Mouse (Mus musculus): ENCODE measurements at regions not wholly inside any gene's neighbourhood (a gene's known extent, or its start where the extent isn't known, plus 50 kb on each side); places are given as distances from the start of the nearest gene placed in this dataset.

DNA sequence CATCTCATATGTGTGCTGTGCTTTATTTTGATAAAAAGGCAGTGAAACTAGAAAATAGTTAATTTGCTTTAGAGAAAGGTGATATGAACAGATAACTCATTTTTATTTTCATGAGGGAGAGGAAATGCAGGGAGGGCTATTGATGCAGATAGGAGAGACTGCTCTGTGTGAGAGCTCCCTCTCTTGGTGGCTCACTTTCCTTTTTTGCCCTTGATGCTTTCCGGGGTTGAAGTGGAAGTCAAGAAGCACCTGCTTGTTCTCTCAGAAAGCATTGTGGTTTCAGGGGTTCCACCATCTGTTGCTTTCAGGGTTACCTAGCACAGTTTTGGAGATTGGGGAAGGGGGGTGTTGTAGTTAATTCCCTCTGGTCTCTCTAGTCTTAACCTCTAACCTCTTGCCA, 414.5 kb upstream of the Stxbp6 start:
- Histone ChIP-seq H3K9me3 (replicated peaks; ENCODE audit: low read length) (peaks cover 39% of the 10 kb centered on the region), H3K36me3 (replicated peaks in 1 of 2; ENCODE audit: control insufficient read depth in 1 of 2, insufficient read depth in 1 of 2, low read length in 1 of 2) (no peaks in the 10 kb centered on the region), H3K27ac (ENCODE audit: insufficient read depth, low read depth) (no peak overlapping the region), H3K4me1 (ENCODE audit: control insufficient read depth in 1 of 2, insufficient read depth in 2 of 2) (no peaks in the 10 kb centered on the region), H3K9ac (ENCODE audit: insufficient read depth, low read depth) (no peak overlapping the region), H3K4me3 (replicated peaks in 1 of 3; ENCODE audit: low read depth in 2 of 3, low read length in 2 of 3, poor library complexity in 1 of 3) (no peak overlapping the region), H3K79me2 (replicated peaks; ENCODE audit: control insufficient read depth, extremely low read depth, insufficient read depth, poor library complexity, severe bottlenecking) (no peaks in the 10 kb centered on the region), H3K4me2 (ENCODE audit: insufficient read depth, low read depth, poor library complexity, severe bottlenecking) (no peak overlapping the region), H3K27me3 (replicated peaks) (no peaks in the 10 kb centered on the region)
- DNase-seq (ENCODE audit: extremely low read depth): no peak
- dilution Hi-C loops (cut with MboI; ENCODE audit: extremely low pct_ligation_motif_present, extremely low pct_unique_long_range_greater_than_20kb, low sequenced_read_pairs): no loop called here
- TF ChIP-seq CTCF (conservative IDR thresholded peaks at IDR 0.05 in 1 of 2, IDR thresholded peaks at IDR 0.05 in 1 of 2; ENCODE audit: low read depth in 2 of 2, low read length in 2 of 2) (no peak), ZNF384 (IDR thresholded peaks at IDR 0.05; ENCODE audit: low read depth, low read length) (no peak), MEF2A (IDR thresholded peaks at IDR 0.05; ENCODE audit: borderline replicate concordance, low read depth, low read length) (no peak), MYC (IDR thresholded peaks at IDR 0.05; ENCODE audit: low read depth, low read length) (no peak), NRF1 (IDR thresholded peaks at IDR 0.05; ENCODE audit: low read depth, low read length) (no peak), EP300 (IDR thresholded peaks at IDR 0.05; ENCODE audit: low read length) (no peak), NELFE (IDR thresholded peaks at IDR 0.05; ENCODE audit: low read depth, low read length) (no peak), GABPA (IDR thresholded peaks at IDR 0.05; ENCODE audit: insufficient replicate concordance, low read depth, low read length) (no peak), ZKSCAN1 (IDR thresholded peaks at IDR 0.05; ENCODE audit: borderline replicate concordance, low read depth, low read length) (no peak), ZMIZ1 (IDR thresholded peaks at IDR 0.05; ENCODE audit: low read depth, low read length) (no peak), JUND (conservative IDR thresholded peaks at IDR 0.05; ENCODE audit: low read depth, low read length) (no peak), IRF4 (IDR thresholded peaks at IDR 0.05; ENCODE audit: low read depth, low read length) (no peak), POLR2A (IDR thresholded peaks at IDR 0.05; ENCODE audit: low read depth, low read length) (no peak), RCOR1 (conservative IDR thresholded peaks at IDR 0.05; ENCODE audit: low read depth, low read length) (no peak), MAX (IDR thresholded peaks at IDR 0.05; ENCODE audit: low read length) (no peak), TBP (conservative IDR thresholded peaks at IDR 0.05; ENCODE audit: low read depth, low read length) (no peak), PAX5 (IDR thresholded peaks at IDR 0.05; ENCODE audit: low read length) (no peak)
- in situ Hi-C loops (cut with MboI; ENCODE audit: low pct_ligation_motif_present, low pct_unique_long_range_greater_than_20kb, low sequenced_read_pairs): no loop called here

DNA sequence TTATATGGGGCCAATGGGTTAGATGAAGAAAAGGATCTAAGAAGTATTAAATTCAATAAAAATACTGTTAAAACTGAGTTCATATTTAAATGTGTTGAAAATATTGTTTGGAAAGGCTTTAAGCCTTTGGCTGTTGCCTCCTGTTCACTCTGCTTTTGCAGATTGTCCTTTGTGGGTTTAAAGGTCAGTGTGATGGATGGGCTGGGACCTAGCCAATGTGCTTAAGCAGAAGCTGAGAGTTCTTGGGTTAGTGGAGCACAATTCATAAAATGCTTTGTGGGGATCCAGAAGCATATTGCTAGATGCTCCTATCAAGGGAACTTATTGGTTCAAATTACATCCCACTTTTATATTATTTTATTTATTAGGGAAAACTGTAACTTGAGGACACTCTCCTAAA, 402.4 kb upstream of the Stxbp6 start:
- H3K4me1 ChIP-seq (ENCODE audit: control insufficient read depth in 1 of 2, insufficient read depth in 2 of 2): no peaks in the 10 kb centered on the region
- no peaks in the 10 kb centered on the region for H3K27me3 ChIP-seq (replicated peaks)
- H3K79me2 ChIP-seq (replicated peaks; ENCODE audit: control insufficient read depth, extremely low read depth, insufficient read depth, poor library complexity, severe bottlenecking): no peaks in the 10 kb centered on the region
- no peaks in the 10 kb centered on the region for H3K36me3 ChIP-seq (replicated peaks in 1 of 2; ENCODE audit: control insufficient read depth in 1 of 2, insufficient read depth in 1 of 2, low read length in 1 of 2)
- H3K9me3 ChIP-seq (replicated peaks; ENCODE audit: low read length): peaks cover 10% of the 10 kb centered on the region
- no peak overlapping the region for H3K4me2 ChIP-seq (ENCODE audit: insufficient read depth, low read depth, poor library complexity, severe bottlenecking)
- DNase-seq (ENCODE audit: extremely low read depth): no peak
- no peak overlapping the region for H3K4me3 ChIP-seq (replicated peaks in 1 of 3; ENCODE audit: low read depth in 2 of 3, low read length in 2 of 3, poor library complexity in 1 of 3)
- no peak overlapping the region for H3K27ac ChIP-seq (ENCODE audit: insufficient read depth, low read depth)
- dilution Hi-C loops (cut with MboI; ENCODE audit: extremely low pct_ligation_motif_present, extremely low pct_unique_long_range_greater_than_20kb, low sequenced_read_pairs): no loop called here
- no peak overlapping the region for H3K9ac ChIP-seq (ENCODE audit: insufficient read depth, low read depth)
- in situ Hi-C loops (cut with MboI; ENCODE audit: low pct_ligation_motif_present, low pct_unique_long_range_greater_than_20kb, low sequenced_read_pairs): no loop called here
- TF ChIP-seq PAX5 (IDR thresholded peaks at IDR 0.05; ENCODE audit: low read length) (no peak), SIN3A (IDR thresholded peaks at IDR 0.05; ENCODE audit: low read length) (no peak), MAZ (IDR thresholded peaks at IDR 0.05; ENCODE audit: low read depth, low read length) (no peak), CTCF (conservative IDR thresholded peaks at IDR 0.05 in 1 of 2, IDR thresholded peaks at IDR 0.05 in 1 of 2; ENCODE audit: low read depth in 2 of 2, low read length in 2 of 2) (no peak), GABPA (IDR thresholded peaks at IDR 0.05; ENCODE audit: insufficient replicate concordance, low read depth, low read length) (no peak), JUND (conservative IDR thresholded peaks at IDR 0.05; ENCODE audit: low read depth, low read length) (no peak), MXI1 (IDR thresholded peaks at IDR 0.05; ENCODE audit: low read depth, low read length) (no peak), ZMIZ1 (IDR thresholded peaks at IDR 0.05; ENCODE audit: low read depth, low read length) (no peak), EP300 (IDR thresholded peaks at IDR 0.05; ENCODE audit: low read length) (no peak), TCF12 (IDR thresholded peaks at IDR 0.05; ENCODE audit: low read depth, low read length) (no peak), POLR2A (IDR thresholded peaks at IDR 0.05; ENCODE audit: low read depth, low read length) (no peak), MEF2A (IDR thresholded peaks at IDR 0.05; ENCODE audit: borderline replicate concordance, low read depth, low read length) (no peak), MAFK (IDR thresholded peaks at IDR 0.05; ENCODE audit: insufficient replicate concordance, low read length) (no peak), CHD1 (IDR thresholded peaks at IDR 0.05; ENCODE audit: low read depth, low read length) (no peak), SMC3 (IDR thresholded peaks at IDR 0.05; ENCODE audit: low read depth, low read length) (no peak), RAD21 (IDR thresholded peaks at IDR 0.05; ENCODE audit: low read depth, low read length) (no peak), ZNF384 (IDR thresholded peaks at IDR 0.05; ENCODE audit: low read depth, low read length) (no peak), CHD2 (IDR thresholded peaks at IDR 0.05; ENCODE audit: low read length) (no peak), JUN (IDR thresholded peaks at IDR 0.05; ENCODE audit: insufficient read depth, low read depth, low read length) (no peak)

All from CH12.LX (cell line).